Mouse (Mus musculus): ENCODE data around the gene Mup13. TPM values are rescaled to one million over a fixed set of nuclear protein-coding genes. Genes with fewer than 3 reads are reported as not detected.
"Not testable (repeated sequence)": the region's sequence is repeated elsewhere in the genome, so short reads cannot be mapped to it uniquely, and the experiment has no call there.

The Mup13 gene
- not detected for total RNA-seq (2022)

DNA sequence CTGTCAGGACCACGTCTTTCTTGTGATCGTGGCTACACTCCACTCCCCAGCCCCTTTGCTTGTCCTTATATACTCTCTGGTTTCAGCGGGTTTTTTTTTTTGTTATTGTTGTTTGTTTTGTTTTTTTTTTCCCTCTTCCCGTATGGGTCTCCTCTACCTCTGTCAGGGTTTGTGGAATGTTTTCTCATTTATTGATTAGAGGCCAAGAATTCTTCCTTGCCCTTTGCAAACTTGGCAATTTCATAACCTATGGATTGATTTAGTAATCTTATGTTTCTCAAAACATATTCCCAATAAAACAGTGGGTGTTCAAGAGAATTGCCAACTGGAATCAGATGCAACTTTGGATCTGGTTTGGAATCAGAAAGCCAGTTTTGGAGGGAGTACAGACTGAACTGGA is at the start of gene Mup13:
Mup13 (minus strand) TSS at position 101 of the 400 bp plus-strand sequence.
- DNase-seq (ENCODE audit: low spot score in 2 of 2) = not testable (repeated sequence)

Other genes starting within 250 kb of the Mup13 start
- not detected for gene Mup14, start 75.7 kb upstream of the Mup13 start, total RNA-seq (2022)
- not detected for gene Mup15, start 211.5 kb upstream of the Mup13 start, total RNA-seq (2022)

All from left cerebral cortex, adult 8-10 months (tissue).